Mouse (Mus musculus): ENCODE measurements around the gene Numa1. TPM values are rescaled to one million over a fixed set of nuclear protein-coding genes. Genes with fewer than 3 reads are reported as not detected.

Gene Numa1
- polyA plus RNA-seq (2012; rRNA removed) = 112 and 126 TPM in 2 replicates
- polyA plus RNA-seq (2014; fragmentation: Nextera tagmentation; extraction: Ambion mirVana) = 106 and 126 TPM in 2 replicates

GRCm38 (mm10) chr7:101933751-101934240, at the start of gene Numa1, which contains the start of gene Lrrc51:
TSS of gene Numa1 (plus strand) at chr7:101934111.
TSS of gene Lrrc51 (minus strand) at chr7:101933895.
- peak within 1 kb of the TSS; percentile 78 for H3K9ac ChIP-seq (ENCODE audit: low read depth, low read length, severe bottlenecking)
- DNase-seq (ENCODE audit: low spot score) (peak; percentile 97), ATAC-seq (ENCODE audit: low FRiP score, low read depth) (peak; percentile 99)
- H3K9me3 ChIP-seq (ENCODE audit: control insufficient read depth, low read length) = no peaks in the 10 kb centered on the region
- WGBS = under 1% methylated on average over 40 of the region's 40 CpGs
- peaks cover 6% of the 10 kb centered on the region; the same call in 1 of the 2 replicates for H3K4me1 ChIP-seq (ENCODE audit: control insufficient read depth, insufficient read depth, low read length)
- no peaks in the 10 kb centered on the region for H3K27me3 ChIP-seq (ENCODE audit: control insufficient read depth, insufficient read depth, low read length)
- H3K36me3 ChIP-seq (ENCODE audit: control insufficient read depth, insufficient read depth, low read length) = no peaks in the 10 kb centered on the region
- 0 out of 2 replicates have a peak, but pooled peaks have one; percentile 40 for TF ChIP-seq POLR2A (IDR thresholded peaks at IDR 0.05; ENCODE audit: borderline replicate concordance, extremely low read depth, insufficient read depth, insufficient read length)
- peak within 1 kb of the TSS; percentile 74 for H3K4me3 ChIP-seq (replicated peaks; ENCODE audit: low read length)
- peak within 1 kb of the TSS; percentile 61 for H3K4me2 ChIP-seq (replicated peaks; ENCODE audit: low read depth, low read length, severe bottlenecking)
- peak within 1 kb of the TSS; percentile 81 for H3K27ac ChIP-seq (replicated peaks; ENCODE audit: low read depth, low read length)

DNA sequence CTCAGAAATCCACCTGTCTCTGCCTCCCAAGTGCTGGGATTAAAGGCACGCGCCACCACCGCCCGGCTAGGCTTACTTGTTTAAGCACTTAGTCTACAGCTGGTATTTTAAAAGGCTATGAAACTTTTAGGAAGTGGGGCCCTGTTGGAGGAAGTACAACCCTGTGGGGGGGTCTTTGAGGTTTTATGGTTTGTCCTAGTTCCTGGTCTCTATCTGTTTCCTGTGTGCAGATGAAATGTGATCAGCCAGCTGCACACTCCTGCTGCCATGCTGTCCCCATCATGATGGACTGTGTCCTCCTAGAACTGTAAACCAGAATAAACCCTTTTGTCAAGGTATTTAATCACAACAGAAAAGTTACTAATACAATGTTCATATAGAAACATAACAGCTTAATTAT, 49.8 kb upstream of the Numa1 start:
- Histone ChIP-seq H3K4me3 (replicated peaks; ENCODE audit: low read length) (no peak overlapping the region), H3K9me3 (ENCODE audit: control insufficient read depth, low read length) (no peaks in the 10 kb centered on the region), H3K27ac (replicated peaks; ENCODE audit: low read depth, low read length) (no peak overlapping the region), H3K36me3 (ENCODE audit: control insufficient read depth, insufficient read depth, low read length) (no peaks in the 10 kb centered on the region), H3K4me1 (ENCODE audit: control insufficient read depth, insufficient read depth, low read length) (no peaks in the 10 kb centered on the region), H3K4me2 (replicated peaks; ENCODE audit: low read depth, low read length, severe bottlenecking) (no peak overlapping the region), H3K27me3 (ENCODE audit: control insufficient read depth, insufficient read depth, low read length) (no peaks in the 10 kb centered on the region), H3K9ac (ENCODE audit: low read depth, low read length, severe bottlenecking) (no peak overlapping the region)
- ATAC-seq (ENCODE audit: low FRiP score, low read depth) = no peak
- WGBS = 80% methylated on average over 4 of the region's 4 CpGs
- no peak for TF ChIP-seq POLR2A (IDR thresholded peaks at IDR 0.05; ENCODE audit: borderline replicate concordance, extremely low read depth, insufficient read depth, insufficient read length)
- DNase-seq (ENCODE audit: low spot score) = no peak

DNA sequence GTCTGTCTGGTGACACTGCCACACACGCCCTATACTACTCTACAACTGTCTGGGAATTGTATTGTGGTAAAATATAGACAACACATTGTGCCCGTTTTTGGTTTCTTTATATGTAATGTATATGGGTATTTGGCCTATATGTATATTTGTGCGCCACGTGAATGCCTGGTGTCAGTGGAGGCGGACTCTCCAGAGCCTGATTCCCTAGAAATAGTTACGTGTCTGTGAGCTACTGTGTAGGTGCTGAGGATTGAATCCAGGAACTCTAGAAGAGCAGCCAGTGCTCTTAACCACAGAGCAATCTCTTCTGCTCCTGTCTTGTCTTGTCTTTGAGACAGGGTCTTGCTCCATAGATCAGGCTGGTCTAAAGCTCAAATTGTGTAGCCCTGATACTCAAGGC, 47.6 kb upstream of the Numa1 start:
- TF ChIP-seq POLR2A (IDR thresholded peaks at IDR 0.05; ENCODE audit: borderline replicate concordance, extremely low read depth, insufficient read depth, insufficient read length) = no peak
- no peak overlapping the region for H3K9ac ChIP-seq (ENCODE audit: low read depth, low read length, severe bottlenecking)
- H3K4me1 ChIP-seq (ENCODE audit: control insufficient read depth, insufficient read depth, low read length) = no peaks in the 10 kb centered on the region
- H3K27me3 ChIP-seq (ENCODE audit: control insufficient read depth, insufficient read depth, low read length) = no peaks in the 10 kb centered on the region
- H3K9me3 ChIP-seq (ENCODE audit: control insufficient read depth, low read length) = no peaks in the 10 kb centered on the region
- no peak overlapping the region for H3K4me2 ChIP-seq (replicated peaks; ENCODE audit: low read depth, low read length, severe bottlenecking)
- no peak overlapping the region for H3K27ac ChIP-seq (replicated peaks; ENCODE audit: low read depth, low read length)
- DNase-seq (ENCODE audit: low spot score) = no peak
- ATAC-seq (ENCODE audit: low FRiP score, low read depth) = no peak
- H3K4me3 ChIP-seq (replicated peaks; ENCODE audit: low read length) = no peak overlapping the region
- 82% methylated on average over 6 of the region's 6 CpGs for WGBS
- no peaks in the 10 kb centered on the region for H3K36me3 ChIP-seq (ENCODE audit: control insufficient read depth, insufficient read depth, low read length)

DNA sequence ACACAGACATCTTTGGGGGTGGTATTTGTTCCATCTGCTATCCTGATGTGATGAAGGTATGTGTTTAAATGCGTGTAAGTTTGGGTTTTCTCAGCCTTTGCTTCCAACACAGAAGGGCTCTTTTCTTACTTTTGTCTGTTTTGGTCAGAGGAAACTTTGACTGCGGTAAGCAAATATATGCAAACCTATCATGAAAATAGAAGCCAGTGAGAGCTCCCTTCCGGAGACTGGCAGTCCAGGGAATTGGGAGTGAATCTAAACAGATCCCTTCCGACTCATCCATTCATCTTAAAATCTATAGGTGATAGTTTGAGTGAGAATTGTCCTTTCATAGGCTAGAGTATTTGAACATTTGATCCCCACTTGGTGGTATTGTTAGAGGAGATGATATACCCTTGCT, 45.5 kb upstream of the Numa1 start:
- ATAC-seq (ENCODE audit: low FRiP score, low read depth) = no peak

GRCm38 (mm10) chr7:101895695-101896094, 38.2 kb upstream of the Numa1 start:
- Histone ChIP-seq H3K4me1 (ENCODE audit: control insufficient read depth, insufficient read depth, low read length) (peaks cover 3% of the 10 kb centered on the region; the same call in 1 of the 2 replicates), H3K27ac (replicated peaks; ENCODE audit: low read depth, low read length) (peak overlapping the region; percentile 87; the same call in 1 of the 2 replicates), H3K4me2 (replicated peaks; ENCODE audit: low read depth, low read length, severe bottlenecking) (peak overlapping the region; percentile 35), H3K27me3 (ENCODE audit: control insufficient read depth, insufficient read depth, low read length) (no peaks in the 10 kb centered on the region), H3K4me3 (replicated peaks; ENCODE audit: low read length) (peak overlapping the region; percentile 59), H3K9ac (ENCODE audit: low read depth, low read length, severe bottlenecking) (peak overlapping the region; percentile 46), H3K36me3 (ENCODE audit: control insufficient read depth, insufficient read depth, low read length) (peaks cover 9% of the 10 kb centered on the region; the same call in 1 of the 2 replicates), H3K9me3 (ENCODE audit: control insufficient read depth, low read length) (no peaks in the 10 kb centered on the region)
- no peak for DNase-seq (ENCODE audit: low spot score)
- ATAC-seq (ENCODE audit: low FRiP score, low read depth) = no peak
- 37% methylated on average over 9 of the region's 9 CpGs for WGBS
- 0 out of 2 replicates have a peak, but pooled peaks have one; percentile 42 for TF ChIP-seq POLR2A (IDR thresholded peaks at IDR 0.05; ENCODE audit: borderline replicate concordance, extremely low read depth, insufficient read depth, insufficient read length)

More for the DNA sequence above, 45.5 kb upstream of the Numa1 start:
- no peak overlapping the region for H3K27ac ChIP-seq (replicated peaks; ENCODE audit: low read depth, low read length)
- TF ChIP-seq POLR2A (IDR thresholded peaks at IDR 0.05; ENCODE audit: borderline replicate concordance, extremely low read depth, insufficient read depth, insufficient read length) = no peak
- no peak for DNase-seq (ENCODE audit: low spot score)
- no peak overlapping the region for H3K9ac ChIP-seq (ENCODE audit: low read depth, low read length, severe bottlenecking)
- H3K4me3 ChIP-seq (replicated peaks; ENCODE audit: low read length) = no peak overlapping the region
- 84% methylated on average over 4 of the region's 4 CpGs for WGBS
- no peaks in the 10 kb centered on the region for H3K4me1 ChIP-seq (ENCODE audit: control insufficient read depth, insufficient read depth, low read length)
- H3K36me3 ChIP-seq (ENCODE audit: control insufficient read depth, insufficient read depth, low read length) = no peaks in the 10 kb centered on the region
- H3K4me2 ChIP-seq (replicated peaks; ENCODE audit: low read depth, low read length, severe bottlenecking) = no peak overlapping the region
- no peaks in the 10 kb centered on the region for H3K27me3 ChIP-seq (ENCODE audit: control insufficient read depth, insufficient read depth, low read length)
- H3K9me3 ChIP-seq (ENCODE audit: control insufficient read depth, low read length) = no peaks in the 10 kb centered on the region
